Mouse (Mus musculus) kidney, adult 2 months (tissue): ENCODE results near the gene Clk4.

Experiments
- CTCF ChIP-seq: fragments of 200-500 bp; conservative IDR thresholded peaks from 2 replicates; pipeline ENCODE4 v1.5.1; 2011; ENCODE audit warnings: low read depth, mild to moderate bottlenecking, control low read depth, low read length, moderate library complexity, mixed read lengths; ENCODE audit not compliant: insufficient read depth, insufficient read length
- POLR2A ChIP-seq: fragments of 200-500 bp; IDR thresholded peaks from one replicate; pipeline ENCODE4 v1.6.1; 2011; ENCODE audit warnings: low read depth, low read length, control low read depth

GRCm38 (mm10) chr11:51293956-51294530 lies 32.5 kb downstream of the Clk4 start:
- TF ChIP-seq CTCF (no peak), POLR2A (no peak)
